Mouse (Mus musculus) urinary bladder, adult 18-20 months (tissue): Measurements from ENCODE around the gene Sik2.
A peak's percentile ranks its signal among the peaks of the same experiment; 100 is the strongest.

Experiments used
- DNase-seq, 2 experiments: peaks; one replicate each; pipeline ENCODE4 v3.0.0; 2022; ENCODE audit warnings: low spot score in 2 of 2, mixed read lengths in 2 of 2

The Sik2 gene

DNA sequence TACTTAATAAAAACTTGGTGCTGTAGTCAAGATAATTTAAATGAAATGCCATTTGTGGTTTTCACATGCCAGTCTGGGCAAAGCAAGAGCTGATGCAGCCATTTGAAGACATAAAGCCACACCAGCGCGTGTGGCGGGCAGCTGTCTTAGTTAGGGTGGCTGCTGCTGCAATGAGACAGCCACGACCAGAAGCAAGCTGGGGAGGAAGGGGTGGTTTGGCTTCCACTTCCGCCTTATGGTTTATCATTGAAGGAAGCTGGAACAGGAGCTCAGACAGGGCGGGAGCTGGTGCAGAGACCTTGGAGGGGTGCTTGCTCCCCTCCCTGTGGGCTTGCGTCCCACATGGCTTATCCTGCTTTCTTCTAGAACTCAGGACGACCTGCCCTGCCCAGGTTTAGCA lies 143.1 kb downstream of the Sik2 start:
- DNase-seq, result no peak

DNA sequence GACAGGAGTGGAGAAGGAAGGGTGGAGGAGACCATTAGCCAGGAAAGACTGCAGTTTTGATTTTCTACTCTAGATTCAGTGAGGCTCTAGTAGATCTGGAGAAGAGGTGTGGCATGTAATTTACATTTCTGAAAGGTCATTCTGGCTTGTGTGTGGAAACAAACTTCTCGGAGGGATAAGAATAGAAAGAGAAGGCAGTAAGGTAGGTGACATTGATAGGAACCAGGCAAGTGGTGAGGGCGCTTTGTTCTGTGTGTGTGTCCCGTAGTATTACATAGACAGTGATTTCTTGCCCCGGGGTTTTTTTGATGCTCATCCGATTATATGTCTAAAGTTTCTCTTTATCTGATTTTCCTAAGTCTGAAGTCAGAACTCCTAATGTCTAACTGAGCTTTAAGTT lies 144.0 kb downstream of the Sik2 start:
- DNase-seq, result no peak

DNA sequence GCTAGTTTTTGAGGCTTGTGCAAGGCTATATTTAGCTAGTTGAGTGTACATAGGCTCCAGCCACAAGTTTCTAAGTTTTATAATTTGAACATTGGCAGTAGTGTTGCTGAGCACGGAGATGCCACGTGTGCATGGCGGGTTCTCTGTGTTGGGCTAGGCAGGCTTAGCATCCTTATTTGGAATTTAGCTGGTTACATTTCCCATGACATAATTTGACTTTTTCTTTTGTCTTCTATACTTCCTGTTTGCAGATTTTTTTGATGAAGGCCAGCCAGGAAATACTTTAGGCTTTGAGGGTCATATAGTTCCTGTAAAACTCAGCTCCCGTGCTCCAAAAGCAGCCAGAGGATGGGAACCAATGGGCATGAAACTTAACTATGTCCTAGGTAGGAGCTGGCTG lies 145.0 kb downstream of the Sik2 start:
- DNase-seq, result no peak

DNA sequence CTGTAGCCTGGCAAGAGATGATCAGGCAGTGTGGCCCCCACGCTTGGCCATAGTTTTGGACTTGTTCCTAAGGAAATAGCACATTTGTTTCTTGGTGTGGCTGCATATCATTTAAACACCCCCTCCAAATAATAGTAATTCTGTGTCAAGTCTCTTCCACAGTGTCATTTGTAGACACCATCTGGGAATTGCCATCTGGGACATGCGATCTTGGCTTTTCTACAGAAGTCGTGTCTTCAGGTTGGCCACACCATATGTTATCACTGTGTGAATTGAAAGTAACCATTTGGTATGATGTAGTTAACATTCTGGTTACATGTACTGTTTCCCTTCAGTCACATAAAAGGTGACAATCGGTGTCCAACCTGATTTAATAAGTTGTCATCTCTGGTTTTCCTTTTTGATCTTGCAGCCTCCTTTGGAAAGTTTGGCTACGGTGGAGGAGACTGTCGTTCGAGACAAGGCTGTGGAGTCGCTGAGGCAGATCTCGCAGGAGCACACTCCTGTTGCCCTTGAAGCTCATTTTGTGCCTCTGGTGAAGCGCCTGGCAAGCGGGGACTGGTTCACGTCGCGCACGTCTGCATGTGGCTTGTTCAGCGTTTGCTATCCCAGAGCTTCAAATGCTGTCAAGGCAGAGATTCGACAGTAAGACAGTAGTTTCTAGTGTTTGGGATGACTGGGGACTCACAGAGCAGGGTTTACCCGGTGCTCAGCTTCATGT lies 147.6 kb downstream of the Sik2 start:
- DNase-seq, result no peak

DNA sequence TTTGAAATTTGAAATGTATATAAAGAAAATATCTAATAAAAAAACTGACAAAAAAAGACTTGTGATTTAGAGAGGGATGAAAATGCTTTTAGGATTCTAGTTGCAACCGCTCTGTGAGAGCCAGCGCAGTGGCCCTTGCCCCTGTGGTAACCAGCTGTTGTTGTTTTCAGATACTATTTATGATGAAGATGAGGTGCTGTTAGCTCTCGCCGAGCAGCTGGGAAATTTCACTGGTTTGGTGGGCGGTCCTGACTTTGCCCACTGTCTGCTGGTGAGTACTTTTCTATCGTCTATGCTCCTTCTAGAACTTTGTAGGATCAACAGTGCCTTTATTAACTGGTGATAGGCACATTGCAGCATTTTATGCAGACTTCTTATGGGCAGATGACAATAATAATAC lies 150.2 kb downstream of the Sik2 start:
- DNase-seq, result no peak

DNA sequence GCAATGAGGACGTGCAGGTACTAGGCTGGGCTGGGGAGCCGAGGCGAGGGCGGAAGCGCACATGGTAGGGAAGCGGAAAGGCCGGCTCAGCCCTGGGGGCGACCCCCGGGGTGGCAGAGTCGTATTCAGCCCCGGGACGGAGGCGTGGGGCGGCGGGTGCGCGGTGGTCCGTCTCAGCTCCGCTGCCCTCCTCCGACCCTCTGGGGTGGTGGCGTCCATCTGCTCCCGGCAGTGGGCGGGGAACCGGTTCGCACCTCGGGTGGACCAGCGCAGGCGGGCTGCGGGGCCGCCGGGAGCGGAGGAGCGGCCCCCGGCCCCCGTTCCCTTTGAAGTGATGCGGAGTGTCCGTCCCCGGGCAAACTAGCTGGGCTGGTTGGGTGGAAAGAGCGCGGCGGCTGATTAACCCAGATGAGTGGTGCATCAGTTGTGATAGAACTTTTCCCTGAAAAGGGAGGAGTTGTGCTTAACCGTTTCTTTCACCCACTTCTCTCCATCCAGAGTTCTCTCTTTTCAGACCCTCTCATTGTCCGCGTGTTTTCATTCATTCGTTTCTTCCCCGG lies 151.7 kb downstream of the Sik2 start:
- DNase-seq, result no peak

DNA sequence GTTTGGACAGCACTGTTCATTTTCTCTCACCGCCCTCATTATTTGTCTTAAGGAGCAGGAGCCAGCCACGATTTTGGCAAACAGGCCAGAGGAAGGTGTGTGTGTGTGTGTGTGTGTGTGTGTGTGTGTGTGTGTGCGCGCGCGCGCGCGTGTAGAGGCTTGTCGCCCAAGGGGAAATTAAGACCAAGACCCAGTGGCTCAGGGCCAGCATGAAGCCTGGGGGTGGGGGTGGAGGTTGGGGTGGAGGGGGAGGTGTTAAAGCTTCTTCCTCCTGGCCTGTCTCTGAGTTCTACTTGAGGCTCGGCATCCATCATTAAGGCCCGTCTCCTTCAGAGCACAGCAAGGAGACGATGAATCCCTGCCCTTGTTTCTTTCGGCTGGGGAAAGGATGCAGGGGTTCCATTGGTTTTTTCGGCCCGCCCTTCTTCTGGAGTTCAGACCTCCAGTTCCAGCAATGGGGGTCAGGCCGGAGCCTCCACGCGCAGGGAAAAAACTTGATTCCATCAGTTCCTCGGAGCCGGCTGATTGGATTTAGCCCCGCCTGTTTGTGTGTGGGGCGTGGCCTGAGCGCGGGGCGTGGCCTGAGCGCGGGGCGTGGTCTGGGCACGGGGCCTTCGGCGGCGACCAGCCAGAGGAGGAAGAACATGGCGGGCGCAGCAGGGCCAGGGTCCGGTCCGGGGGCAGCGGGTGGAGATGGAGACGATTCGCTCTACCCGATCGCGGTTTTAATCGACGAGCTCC lies 152.4 kb downstream of the Sik2 start:
- peak; percentile 91 to 100 for DNase-seq

DNA sequence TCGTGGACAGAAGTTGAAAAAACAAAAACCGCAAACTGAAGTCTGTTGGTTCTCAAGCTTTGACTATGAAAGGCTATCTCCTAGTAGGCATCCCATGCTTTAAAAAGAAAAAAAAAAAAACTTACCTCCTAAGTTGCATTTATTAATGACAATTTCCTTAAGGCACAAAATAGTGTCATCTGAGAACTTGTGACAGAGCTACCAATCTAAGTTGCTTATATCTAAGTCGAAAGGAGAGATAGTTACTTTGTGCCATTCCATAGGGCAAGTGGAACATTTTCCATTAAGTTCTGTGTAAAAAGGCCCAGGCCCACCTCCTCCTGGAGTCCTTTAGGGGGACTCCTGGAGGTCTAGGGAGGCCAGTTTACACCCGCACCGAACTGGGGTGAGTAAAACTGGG lies 153.1 kb downstream of the Sik2 start:
- no peak for DNase-seq

DNA sequence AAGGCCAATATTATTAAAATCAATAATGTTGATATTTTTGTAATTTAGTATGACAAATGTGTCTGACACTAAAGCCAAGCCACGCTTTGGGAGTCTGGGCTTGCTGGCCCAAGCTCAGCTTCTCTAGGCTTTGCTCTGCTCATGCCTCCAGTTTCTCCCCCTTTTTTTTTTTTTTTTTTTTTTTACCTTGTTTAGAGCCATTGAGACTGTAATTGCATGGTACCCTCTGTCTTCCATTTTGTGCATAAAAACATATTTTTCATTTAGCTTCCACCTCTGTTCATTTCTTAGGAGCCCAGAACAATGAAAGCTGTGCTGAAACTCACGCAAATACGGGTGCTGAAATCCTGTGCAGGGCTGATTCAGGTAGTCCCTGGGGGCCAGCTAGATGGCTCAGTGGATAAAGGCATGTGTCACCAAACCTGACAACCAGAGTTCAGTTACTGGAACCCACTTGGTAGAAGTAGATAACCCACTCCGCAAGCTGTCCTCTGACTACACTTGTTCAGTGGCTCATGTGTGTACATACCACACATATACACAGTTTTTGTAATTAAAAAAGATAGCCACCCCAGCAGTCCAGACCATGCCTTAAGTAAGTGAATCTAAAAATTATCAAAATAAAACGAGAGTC lies 153.6 kb downstream of the Sik2 start:
- no peak for DNase-seq

DNA sequence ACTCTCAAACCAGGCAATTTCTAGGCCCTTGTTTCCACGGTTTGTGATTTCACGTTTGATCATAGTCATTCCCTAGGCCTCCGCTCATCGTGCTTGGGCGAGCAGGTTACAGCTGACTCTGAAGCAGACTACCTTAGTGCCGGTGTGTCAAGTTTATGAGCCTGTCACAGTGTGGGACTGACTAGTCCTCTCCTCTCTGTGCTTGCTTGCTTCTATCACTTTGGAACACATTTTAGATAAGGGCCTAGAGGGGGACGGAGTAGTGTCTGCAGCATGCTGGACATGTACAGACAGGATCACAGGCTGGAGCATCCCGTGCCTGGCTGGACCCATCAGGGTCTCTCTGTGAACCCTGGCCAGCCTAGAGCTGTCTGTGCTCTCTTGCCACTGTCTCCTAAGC lies 154.5 kb downstream of the Sik2 start:
- DNase-seq, result no peak

DNA sequence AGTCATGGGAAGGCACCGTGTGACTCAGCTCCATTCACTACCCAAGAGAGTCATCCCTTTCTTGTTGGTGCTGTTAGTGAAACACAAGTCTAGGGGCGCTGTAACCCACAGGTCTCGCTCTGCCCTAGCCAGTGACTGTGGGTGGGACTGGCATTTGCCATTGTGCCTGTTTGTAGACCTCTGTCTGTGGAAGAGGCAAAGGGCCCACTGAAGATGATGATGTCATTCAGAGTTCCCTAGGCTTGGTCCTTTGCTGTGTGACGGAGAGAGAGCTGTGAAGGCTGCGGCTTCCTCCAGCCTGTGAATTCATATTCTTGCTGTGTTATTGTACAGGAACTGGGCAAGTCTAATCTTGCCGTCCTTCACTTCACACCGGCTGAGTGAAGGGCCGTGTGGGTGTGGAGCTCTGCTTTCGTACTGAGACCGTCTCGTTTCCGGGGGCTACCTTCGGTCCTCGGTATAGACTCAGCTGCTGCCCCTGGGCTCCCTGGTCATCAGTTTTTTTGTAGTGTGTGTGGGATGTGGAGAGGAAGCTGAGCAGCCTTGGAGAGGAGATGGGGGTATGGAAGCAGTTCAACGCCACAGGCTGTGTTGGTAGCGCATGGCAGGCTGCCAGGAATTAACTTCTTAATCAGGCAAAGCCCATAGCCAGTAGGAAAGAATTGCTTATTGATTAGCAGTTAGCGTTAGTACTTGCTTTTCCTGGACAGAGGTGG lies 156.1 kb downstream of the Sik2 start:
- DNase-seq, result peak; percentile 40 to 63

DNA sequence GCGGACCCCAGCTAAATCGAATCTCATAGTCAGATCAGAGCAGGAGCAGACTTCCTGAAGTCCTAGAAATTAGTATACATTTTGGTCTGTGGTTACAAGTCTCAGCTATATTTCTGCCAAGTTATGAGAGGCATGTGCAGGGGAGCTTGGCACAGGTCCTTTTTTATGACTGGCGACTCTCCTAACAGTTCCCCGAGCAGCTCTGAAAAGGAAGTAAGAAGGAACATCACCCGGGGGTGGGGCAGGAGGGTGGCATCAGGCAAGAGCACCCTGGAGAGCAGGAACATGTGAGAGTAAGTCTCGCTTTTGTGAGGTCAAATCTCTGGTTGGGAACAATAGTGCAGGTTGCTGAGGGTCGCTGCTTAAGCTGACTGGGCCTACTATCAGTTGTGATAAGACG lies 158.2 kb downstream of the Sik2 start:
- DNase-seq, result no peak

DNA sequence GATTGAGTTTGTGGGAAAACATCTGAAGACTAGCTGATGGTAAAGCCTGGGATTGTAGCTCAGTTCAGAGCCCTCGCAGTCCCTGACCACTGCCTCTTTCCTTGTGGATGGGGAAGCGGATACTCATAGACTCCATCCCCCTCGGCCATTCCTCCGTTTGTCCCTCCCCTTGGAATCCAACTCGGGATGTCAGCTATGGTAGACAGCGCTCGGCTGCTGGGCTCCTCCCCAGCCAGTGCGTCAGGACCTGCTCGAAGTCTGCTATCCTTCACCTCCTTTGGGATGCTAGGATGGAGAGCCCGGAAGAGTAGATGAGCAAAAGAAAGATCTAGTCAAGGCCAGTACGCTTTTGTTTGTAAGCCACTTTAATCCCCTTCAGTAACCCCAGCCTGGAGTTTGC lies 158.6 kb downstream of the Sik2 start:
- no peak for DNase-seq

DNA sequence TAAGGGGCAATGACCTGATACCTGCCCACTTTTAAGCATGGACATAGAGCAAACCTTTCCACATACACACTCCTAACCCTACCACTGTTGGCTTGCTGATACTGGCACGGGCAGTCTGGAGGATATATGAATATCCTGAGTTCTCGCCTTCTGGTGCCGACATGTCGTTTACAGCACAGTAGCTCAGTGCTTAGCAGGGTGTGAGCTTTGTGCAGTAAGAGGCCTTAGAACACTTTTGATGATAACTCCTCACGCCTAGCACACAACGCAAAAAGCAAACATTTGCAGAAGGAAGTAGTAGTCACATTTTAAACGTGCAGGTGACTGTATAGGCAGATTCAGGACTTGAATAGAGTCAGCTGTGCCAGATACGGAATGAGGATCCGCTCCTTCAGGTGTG lies 159.1 kb downstream of the Sik2 start:
- no peak for DNase-seq

DNA sequence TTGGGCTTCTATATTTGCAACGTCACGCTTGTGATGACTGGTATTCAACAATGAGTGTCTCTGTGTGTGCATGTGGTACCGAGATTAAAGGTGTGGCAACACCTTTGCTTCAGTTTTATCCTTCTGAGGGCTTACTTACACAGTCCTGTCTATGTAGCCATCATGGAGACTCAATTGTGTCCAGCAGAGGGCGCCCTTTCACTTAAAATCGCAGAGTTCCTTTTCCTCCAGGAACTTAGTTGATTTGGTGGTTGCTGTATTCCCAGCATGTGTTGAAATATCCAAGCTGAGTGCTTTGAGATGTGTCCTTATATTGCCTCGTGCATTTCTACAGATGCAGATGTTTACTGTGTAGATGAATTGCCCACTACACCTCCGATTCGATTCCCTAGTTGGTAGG lies 159.6 kb downstream of the Sik2 start:
- peak; percentile 81 to 84 for DNase-seq

DNA sequence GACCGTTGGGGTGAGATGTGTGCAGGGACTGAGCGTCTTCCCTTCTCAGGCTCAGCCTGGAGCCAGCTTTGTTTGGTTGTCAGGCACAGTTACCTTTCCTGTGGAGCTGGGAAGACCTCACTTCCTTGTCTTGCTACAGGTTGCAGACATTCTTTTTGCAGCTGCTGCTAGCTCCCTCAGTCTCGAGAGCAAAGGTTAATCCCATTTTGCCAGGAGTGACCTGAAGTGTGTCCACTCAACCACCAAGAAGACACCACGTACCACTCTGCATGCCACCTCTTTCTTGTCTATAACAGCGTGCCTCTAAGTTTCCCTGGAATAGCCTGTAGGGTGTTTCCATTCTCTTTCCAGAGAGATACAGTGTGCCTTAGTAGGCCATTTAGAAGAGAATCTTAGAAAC lies 160.1 kb downstream of the Sik2 start:
- DNase-seq, result no peak

DNA sequence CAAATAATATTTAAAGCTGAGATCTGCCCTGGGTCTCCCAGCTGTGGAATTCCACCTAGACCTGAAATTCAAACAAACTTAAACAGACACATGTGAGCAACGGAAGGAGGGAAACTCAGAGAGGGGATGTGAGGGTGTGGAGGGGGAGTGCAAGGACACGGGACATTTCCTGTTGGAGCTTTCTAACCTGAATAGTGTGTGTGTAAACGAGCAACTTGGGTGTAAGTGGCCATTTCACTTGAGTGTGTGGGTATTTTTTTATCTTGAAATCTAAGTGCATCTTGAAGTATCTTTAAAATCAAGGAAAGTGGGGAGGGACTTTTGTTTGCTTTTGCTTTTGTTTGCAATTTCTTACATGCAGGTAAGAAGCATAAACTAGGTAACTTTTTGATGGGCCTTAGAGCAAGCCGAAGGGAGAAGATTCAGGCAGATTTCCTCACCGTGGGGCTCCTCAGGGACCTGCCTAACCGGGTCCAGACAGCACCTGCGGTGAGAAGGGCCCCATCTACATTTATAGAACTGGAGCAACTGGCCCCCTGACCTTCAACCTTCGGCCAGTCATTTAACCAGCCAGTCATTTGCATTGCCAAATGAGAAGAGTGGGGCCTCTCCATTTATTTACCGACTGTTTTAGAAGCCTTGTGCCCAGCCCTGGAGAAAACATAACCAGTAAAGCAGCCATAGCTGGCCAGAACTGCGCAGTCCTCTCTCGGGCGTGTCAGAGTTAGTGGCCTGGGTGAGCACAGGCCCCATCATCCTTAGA lies 161.1 kb downstream of the Sik2 start:
- DNase-seq, result no peak

DNA sequence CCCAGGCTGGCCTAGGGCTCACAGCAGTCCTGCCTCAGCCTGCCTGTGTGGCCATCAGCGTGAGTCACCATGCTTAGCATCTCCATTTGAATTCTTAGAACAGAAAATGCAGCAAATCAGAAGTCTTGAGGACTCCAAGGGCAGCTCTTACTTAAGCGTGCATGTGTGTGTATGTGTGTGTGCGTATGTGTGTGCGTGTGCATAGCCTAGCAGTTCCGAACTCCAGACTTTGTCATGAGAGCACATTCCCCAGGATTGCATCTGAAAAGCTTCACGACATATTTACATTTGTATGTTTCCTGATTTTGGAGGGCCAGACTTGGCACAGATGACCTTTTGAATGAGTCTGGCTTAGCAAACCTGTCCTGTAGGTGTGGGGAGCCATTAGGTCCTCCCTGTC lies 161.7 kb downstream of the Sik2 start:
- no peak for DNase-seq

DNA sequence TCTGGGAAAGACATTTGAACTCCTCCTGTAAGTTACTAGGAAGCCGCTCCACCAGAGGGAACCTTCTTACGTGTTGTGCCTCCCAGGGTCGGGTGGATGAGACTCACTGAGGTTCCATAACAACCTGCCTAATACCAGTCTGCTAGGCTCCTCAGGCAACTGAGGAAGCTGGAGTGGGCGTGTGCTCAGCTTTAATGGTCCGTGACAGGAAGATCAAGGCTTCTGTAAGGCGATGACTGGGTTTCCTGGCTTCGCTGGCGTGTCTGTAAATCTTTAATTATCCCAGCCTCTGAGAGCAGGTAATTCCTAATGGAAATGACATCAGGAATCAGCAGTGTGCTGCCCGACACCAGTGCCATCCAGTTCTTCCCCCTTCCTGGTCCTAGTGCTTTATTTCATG lies 163.3 kb downstream of the Sik2 start:
- DNase-seq, result no peak

DNA sequence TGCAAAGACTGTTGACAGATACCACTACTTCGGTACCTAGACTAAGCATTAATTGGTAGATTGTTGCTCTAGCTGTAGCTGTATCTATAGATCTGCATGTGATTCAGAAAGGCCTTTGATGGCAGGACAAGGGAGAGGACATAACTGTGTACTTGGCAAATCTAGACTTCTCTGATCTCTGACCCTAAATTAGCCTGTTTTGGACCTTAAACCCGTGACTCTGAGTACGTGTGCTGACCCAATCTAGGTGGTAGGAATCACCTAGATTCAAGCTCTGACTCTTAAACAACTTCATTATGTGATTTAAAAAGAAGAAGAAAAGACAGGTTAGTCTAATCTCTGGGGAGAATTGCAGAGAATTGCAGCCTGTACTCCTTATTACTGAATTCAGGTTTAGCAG lies 163.8 kb downstream of the Sik2 start, which contains the start of gene Ppp2r1b:
Gene Ppp2r1b (plus strand): TSS at position 221 of the 400 bp plus-strand sequence.
- DNase-seq, result no peak
